Mouse (Mus musculus): Measurements from ENCODE around the gene Rfx4.

- TF ChIP-seq CTCF (IDR thresholded peaks at IDR 0.05; ENCODE audit: extremely low read depth, insufficient read depth, low read length): no peak
- no peak for TF ChIP-seq POLR2A (IDR thresholded peaks at IDR 0.05; ENCODE audit: extremely low read depth, insufficient read depth, low read length)
Observed at GRCm38 (mm10) chr10:84780828-84781227, 25.0 kb downstream of the Rfx4 start.

All from cortical plate, adult 2 months (tissue).